Mouse (Mus musculus): ENCODE results near the gene Fam189a2.

Gene Fam189a2

DNA sequence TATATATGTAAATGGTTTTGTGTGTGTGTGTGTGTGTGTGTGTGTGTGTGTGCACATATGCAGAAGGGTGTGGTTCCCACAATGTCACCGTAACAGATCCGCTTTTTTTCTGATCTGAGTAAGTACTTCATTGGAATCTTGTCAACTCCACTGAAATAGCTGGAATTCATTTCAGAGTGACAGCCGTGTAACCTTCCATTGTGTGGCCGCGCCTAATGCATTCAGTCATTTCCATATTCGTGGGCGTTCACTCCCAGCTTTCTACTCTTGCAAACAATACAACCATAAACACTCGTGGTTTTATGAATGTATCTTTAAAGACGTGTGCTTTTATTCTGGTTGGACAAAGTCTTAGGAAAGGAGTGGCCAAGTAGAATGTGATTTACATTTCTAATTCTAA lies 6.7 kb downstream of the Fam189a2 start:
- DNase-seq, result peak; percentile 50

DNA sequence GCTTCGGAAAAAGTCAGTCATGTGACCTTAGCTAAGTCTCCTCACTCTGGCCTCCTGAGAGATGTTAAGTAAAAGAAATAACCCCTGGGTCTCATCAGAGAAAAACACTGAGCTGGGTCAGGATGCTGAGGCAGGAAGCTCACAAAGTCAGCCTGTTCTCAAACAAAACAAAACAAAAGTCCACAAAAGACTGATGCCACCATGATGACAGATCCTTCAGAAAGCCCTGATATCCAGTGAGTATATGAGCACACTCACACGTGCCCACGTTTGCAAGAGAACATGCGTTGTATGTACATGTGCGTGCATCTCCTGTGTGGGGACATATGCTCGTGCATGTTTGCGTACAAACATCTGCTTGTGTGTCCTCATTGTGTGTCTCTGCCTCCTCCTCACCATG lies 7.5 kb downstream of the Fam189a2 start:
- DNase-seq, result no peak

DNA sequence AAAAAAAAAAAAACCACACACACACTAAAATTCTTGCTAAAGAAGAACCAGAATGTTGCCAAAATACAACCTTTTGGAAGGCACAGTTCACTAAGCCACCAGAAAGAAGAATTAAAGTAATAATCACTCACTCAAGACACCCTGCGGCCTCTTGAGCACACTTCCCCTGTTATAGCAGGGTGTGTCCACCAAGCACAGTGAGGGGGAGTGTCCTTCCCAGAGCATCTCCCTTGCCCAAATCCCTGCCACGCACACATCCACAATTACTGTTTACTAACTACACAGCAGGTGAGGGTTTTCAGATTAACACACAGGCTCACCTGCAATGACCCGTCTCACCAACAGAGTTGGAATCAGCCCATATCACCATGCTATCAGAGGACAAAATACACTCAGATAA lies 8.0 kb downstream of the Fam189a2 start:
- DNase-seq, result no peak

DNA sequence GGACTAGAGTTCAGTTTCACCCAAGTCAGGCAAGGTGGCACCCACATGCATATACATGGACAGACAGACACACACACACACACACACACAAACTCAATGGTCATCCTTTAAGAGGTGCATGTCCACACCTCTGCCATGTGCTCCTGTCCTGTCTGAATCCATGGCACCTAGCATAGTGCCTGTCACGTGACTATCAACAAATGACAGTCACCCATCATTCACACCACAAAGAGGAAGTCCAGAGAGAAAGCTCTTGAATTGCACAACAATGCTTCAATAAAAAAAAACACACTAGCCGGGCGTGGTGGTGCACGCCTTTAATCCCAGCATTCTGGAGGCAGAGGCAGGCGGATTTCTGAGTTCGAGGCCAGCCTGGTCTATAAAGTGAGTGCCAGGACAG lies 8.5 kb downstream of the Fam189a2 start:
- no peak for DNase-seq

DNA sequence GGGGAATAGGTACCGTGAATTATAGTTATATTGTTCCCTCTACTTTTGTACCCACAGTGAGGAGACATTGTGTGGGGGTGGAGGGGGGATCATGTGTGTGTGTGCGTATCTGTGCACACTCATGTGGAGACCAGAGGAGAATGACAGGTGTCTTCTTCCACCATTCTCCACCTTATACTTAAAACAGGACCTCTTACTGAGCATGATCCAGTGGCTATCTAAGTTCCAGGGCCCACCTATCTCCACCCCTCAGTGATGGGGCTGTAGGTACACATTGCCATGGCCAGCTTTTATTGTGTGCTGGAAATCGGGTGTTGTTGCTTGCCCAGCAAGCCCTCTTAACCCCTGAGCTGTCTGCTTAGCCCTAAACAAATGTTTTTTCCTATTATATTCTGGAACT lies 10.1 kb downstream of the Fam189a2 start:
- DNase-seq, result no peak

DNA sequence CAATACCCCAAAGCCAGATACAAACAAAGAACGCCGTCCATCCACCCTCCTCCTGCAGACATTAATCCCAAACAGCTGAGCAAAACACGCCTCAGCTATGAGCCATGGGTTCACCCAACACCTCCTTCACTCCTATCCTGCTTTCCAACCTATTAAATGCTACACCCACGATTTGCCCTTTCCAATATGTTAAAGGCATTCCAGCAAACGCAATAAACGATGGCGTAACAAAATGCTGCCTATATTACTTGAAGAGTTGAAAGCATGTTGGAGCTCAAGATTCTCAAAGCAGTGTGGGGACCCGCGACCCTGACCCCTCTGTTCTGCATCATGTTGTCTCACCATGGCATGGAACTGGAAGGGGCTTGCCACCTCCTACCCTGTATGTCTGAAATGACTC lies 11.2 kb downstream of the Fam189a2 start:
- no peak for DNase-seq

DNA sequence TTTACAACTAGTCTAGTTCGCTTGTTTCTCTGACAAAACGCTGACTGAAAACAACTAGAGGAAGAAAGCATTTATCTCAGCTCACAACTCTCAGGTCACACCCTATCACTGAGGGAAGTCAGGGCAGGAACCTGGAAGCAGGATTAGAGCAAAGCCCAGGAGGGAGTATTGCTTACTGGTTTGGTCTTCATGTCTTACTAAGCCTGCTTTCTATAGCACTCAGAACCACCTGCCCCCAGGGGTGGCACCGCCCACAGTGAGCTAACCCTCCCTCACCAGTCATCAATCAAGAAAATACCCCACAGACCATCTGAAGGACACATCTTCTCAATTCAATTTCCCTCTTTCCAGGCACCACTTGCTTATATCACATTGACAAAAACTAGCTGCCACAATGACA lies 12.4 kb downstream of the Fam189a2 start:
- no peak for DNase-seq

DNA sequence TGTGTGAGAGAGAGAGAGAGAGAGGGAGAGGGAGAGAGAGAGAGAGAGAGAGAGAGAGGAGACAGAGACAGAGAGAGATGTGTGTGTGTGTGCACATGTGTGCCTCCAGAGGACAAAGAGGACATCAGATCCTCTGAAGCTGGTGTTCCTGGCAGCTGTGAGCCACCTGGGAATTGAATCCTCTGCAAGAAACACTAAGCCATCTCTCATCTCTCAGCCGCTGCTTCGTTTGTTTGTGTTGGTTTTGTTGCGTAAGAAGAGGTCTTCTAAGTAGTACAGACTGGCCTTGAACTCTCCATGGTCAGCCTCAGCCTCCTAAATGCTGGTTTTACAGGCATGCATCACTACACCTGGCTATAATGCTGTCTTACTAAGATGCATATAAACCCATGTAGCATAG lies 12.9 kb downstream of the Fam189a2 start:
- DNase-seq, result no peak

DNA sequence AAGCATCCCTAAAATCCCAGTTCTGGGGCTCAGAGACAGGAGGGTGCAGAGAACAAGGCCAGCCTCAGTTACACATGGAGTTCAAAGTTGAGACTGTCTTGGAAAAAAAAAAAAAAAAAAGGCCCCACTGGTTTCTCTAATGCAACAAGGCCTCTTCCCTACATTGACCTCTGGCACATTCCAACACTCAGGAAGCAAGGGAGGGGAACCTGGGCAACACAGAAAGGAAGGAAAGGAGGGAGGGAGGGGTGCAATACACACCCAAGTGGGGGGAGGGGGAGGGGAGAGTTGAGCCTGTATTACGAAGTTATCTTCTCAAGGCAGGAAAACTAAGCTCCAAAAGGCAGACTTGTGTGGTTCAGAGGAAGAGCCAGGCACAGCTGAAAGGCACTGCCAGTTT lies 13.4 kb downstream of the Fam189a2 start:
- peak; percentile 60 for DNase-seq

DNA sequence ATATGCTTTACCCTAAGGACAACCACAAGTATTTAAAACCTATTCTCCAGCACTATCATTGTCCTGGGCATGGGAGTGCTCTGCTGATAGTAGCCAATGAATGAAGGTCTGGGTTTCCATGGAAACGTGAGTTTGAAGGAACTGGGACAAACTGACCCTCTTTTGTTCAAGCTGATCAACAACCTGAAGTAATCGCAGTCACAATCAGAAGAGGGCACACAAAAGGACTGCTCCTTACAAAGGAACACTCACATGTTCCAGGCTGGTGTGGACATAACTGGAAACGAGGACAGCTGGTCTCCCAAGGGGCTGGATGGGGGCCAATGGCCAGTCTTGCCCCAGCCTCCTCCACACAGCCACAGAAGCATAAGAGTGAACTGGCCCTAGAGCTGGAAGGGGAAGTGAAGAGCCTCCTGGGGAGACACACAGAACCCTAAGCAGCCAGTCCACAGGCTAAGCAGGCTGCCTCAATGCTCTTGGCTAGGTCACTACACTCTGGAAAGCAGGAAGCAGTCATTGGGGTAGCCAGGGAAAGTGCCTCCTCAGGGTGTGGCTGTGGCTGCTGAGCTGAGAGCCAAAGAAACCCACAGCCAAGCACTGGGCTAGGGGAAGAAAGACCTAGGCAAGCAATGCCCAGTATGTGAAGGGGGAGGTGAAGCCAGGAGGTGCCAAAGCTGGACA lies 14.0 kb downstream of the Fam189a2 start:
- DNase-seq, result peak; percentile 68

DNA sequence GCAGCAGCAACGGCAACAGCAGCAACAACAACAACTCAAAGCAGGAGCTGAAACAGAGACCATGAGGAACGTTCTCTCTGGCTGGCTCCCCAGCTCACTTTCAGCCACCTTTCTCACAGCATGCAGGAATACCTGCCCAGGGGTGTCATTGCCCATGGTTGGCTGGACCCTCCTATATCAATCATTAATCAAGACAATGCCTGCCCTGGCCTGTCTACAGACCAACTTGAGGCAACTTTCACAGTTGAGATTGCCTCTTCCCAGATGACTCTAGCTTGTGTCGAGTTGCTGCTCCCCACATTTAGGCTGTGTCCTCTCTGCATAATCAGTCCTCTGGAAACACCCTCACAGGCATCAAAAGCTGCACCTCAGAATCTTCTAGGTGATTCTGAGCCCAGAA lies 17.6 kb downstream of the Fam189a2 start:
- no peak for DNase-seq

DNA sequence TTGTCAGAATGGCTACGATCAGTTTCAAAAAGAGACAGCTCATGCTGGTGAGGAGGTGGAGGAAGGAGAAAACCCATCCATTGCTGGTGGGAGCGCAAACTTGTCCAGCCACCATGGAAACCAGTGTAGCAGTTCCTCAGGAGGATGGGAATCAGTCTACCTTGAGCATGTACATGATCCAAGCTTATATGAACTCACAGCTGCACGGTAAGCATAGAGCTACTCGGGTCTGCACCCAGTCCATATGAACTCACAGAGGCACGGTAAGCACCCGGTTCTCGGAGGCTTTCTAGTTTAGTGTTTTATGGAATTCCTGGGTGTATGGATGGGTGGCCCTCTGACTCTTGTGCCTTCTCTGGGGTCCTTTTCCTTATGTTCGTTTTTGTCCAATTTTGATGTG lies 18.3 kb downstream of the Fam189a2 start:
- no peak for DNase-seq

DNA sequence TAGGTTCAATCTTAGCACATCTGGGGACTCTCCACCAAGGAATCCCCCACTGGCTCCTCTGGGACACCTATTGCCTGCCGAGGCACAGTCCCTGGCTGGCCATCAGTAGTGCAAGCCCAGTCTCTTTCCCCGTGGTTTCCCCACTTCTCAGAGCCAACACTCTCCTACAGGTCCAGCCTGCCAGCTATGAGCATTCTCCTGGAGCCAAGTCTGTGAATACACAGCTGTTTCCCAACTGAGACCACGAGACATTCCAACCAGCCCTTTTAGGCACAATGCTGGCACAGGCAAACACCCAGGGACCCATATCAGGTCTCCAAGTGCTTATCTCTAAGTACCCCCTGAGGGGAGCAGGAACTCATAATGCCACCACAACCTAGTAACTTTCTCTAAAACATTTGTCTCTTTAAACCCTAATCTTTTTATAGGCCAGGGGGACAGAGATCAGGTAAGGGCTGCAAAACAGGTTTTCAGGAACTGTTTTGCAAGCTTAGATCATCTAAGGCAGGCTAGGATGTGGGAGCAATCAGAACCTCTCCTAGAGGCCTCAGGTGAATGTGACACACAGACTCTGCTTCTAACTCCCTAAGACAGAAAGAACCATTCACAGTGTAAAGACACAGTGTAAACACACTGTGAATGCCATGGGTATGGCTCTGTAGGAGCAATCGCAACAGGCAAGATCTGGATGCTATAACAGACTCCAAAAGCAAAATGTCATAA lies 23.0 kb downstream of the Fam189a2 start:
- DNase-seq, result no peak

DNA sequence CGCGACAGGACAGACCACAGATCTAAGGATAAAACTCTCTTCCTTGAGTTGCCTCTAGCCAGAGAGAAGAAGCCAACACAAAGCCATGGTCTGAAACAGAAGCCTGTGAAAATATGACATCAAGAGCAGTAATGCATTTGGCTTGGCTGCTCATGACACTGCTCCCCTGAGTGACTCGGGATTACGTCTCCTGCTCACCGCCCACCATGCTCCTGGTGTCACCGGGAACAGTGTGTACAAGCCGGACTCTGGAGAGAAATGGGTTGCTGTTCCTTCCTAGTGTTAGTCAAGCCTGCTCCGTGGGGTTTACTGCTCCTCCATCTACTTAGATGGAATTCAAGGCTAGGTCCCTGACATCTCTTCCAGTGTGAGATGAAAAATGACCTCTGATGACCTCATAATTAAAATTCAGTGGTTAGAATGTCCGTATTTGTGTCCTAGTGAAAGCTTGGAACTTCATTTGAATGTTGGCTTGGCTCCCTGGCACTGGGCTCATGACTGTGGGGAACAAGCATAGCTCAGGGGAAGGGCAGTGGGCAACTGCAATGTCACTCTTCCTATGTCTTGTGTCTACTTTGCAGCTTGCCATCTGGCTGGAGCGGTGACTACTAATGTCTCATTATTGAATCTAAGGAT lies 23.7 kb downstream of the Fam189a2 start:
- no peak for DNase-seq

DNA sequence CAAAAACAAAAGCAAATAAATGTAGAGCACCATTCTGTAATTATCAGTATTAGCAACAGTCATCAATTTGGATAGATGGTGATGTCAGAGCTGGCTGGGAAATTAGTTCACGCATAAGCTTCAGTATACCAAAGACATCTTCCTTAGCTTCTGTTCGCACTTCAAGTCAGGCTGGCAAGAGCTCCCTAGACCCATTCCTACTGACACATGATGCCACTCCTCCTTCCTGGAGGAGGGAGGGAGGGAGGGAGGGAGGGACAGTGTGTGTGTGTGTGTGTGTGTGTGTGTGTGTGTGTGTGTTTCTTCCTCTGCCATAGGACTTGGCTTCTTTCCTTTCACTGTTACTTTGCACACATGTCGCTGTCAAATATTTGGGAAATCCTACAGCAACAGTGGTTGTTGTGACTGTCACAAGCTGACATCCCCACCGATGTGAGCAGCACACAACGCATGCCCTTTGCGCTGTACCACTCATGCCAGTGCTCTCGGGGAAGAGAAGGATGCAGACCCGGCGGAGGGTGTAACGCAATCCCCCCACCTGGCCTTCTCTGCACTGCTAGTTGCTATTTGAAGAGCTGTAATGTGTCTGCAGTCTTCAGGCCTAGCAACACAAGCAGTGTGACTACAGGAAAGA lies 34.9 kb downstream of the Fam189a2 start:
- no peak for DNase-seq

DNA sequence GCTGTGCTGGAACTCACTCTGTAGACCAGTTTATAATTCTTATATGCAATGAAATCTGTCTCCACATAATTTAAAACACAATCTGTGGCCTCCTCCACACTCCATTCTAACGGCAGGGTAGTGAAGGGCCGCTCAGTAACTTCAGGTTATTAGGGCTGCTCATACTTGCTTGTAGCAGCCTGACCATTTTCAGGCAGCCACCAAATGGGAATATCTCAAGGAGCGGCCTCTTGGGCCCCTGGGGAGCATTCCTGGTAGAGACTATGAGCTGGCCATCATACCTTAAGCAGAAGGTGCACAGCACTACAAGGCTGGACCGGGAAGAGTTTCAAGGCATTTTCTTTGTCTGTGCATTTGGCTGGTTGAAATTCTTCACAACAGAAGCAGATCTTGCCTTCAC lies 42.7 kb downstream of the Fam189a2 start:
- DNase-seq, result no peak

DNA sequence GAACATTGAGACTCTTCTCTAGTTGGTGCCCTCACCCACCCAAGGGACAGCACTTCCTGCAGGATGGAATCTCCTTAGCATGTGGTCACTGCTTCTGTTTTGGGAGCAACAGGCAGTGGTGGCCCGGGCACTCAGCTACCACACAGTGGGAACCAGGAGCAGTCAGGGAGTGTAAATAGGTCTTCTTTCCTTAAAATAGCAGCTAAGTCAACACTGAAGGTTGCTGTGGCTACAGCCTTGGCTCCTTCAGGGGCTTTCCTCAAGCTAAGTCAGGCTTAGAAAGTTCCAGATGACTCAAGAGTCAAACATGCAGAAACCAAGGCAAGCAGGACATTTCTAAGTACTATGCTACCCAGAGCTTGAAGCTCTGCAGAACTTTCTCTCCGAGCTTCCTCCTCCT lies 43.5 kb downstream of the Fam189a2 start:
- no peak for DNase-seq

DNA sequence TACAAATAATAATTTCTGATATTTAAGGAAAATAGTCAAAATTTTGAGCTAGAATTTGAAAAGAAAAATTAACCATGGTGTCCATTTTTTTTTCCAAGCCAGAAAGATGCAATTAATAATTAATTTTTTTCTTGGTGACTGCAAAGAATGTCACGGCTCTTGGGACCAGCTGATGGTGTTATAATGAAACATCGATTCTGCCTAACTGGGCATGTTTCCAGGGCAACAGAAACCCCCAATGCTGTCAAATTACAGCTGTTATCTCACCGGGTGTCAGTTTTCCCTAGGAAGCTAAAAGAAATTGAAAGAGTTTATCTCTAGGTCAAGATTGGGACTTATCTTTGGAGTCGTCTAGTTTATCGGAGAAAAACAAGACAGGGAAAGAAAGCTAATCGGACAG lies 46.6 kb downstream of the Fam189a2 start:
- no peak for DNase-seq

DNA sequence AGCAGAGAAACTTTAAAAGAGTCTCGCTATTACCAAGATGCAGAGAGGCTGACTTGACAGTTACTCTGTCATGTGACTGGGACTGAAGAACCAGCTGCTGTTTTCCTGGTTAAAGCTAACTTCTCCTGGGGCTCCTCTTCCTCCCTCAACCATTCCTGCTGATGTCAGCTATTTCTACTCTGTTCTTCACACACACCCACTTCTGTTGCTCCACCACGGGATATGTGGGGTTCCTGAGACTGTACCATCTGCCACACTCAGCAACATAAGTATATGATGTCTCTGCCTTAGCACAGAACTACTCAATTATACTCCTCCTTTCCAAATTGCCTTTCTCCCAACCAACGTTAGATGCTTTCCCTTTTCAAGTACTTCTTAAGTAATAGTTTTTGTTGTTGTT lies 50.2 kb downstream of the Fam189a2 start:
- no peak for DNase-seq

DNA sequence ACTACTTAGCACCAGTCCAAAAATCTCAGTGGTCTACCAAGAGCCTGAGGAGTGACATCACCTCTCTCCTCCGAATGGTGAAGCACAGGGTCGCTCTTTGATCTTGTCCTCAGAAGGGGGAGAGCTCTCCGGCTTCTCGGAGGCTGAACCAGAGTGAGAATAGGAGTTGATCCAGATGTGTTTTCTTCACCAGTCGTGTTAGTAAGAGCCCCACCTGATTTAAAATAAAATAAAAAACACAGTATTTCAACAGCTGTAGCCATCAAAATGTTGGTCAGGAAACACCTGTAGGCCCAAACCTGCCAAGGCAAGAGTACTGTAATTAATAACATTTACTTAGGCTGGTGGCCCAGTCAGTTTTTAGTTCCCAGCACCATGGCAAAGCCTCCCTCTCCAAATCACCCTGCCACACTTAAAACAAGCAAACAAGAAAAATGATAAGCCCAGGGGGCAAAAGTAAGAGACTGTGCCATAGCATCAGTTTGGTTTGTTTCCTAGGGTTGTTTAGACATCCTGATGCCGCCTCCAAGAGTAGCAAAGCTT lies 52.8 kb downstream of the Fam189a2 start:
- no peak for DNase-seq

DNA sequence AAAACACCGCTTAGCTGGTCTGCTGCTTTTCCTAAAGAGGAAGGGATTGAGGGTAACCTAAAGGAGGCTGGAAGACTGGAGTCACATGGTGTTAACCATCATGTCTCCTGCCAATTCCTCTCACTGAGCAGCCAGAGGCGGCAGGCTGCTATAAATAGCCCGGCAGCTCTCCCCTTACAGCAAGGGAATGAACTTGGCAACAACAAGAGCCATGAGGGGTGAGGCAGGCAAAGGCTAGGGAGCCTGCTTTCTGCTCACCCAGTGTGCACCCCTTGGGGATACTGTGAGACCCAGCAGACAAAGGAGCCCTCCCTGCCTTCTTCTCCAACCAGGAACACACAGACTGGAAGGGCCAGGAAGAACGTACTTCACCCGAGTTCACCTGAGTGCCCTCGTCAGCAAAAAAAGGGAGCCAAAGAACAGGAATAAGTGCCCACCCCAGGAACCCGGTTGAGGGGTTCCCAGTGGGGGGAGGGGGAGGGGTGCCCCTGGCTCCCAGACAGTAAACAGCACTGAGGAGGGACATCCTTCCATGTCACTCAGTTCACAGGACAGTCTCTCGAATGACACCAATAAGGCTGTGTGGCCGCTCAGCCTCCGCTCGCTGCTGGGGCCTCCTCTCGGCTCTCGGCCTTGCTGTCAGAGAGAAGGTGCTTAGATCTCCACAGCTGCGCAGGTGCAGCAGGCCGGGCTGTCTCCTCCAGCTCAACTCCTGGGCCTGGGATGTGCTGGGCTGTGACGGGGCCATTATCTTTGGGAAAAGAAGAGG lies 57.8 kb downstream of the Fam189a2 start:
- DNase-seq, result no peak

DNA sequence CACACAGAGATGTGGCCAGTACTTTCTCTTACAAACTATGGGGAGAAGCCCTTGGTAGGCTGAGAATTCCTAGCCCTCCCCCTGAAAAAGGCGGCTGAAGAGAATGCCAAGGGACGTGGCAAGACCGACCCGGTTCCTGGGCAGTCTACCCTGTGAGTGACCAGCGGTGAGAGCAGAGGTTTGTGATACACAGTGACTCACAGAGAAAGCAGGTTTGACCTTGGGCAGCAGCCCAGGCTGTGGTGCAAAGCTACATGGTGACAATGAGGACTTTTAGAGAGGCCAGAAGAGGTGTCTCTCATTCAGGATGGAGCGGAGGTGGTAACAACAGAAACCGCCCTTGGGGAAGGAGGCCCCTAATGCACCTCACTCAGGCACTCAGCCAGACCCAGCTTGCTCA lies 59.4 kb downstream of the Fam189a2 start:
- DNase-seq, result no peak

DNA sequence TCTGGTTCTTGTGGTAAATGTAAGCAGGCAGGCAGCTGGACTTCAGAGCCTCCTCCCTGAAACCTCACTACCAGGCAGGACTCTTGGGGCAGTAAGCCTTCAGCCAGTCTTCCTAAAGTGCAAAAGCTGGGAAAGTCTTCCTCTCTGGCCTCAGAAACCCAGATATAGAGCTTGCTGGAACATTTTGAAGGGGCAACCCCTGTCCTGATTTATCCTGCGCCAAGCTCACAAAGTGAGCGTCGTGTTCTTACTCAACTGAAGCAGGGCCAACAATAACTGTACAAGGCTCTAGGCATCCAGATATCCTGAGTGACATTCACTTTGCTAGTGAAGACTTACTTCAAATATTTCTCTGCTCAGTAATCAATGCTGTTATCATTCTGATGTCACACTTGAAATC lies 60.4 kb downstream of the Fam189a2 start:
- no peak for DNase-seq

All from embryo, embryonic 11 days (tissue).